Mouse (Mus musculus): ENCODE results near the gene Col4a2. TPM values are rescaled to one million over a fixed set of nuclear protein-coding genes. Genes with fewer than 3 reads are reported as not detected.

Gene Col4a2
- polyA plus RNA-seq, 1 experiment from 2014 or later: 33.8 TPM

DNA sequence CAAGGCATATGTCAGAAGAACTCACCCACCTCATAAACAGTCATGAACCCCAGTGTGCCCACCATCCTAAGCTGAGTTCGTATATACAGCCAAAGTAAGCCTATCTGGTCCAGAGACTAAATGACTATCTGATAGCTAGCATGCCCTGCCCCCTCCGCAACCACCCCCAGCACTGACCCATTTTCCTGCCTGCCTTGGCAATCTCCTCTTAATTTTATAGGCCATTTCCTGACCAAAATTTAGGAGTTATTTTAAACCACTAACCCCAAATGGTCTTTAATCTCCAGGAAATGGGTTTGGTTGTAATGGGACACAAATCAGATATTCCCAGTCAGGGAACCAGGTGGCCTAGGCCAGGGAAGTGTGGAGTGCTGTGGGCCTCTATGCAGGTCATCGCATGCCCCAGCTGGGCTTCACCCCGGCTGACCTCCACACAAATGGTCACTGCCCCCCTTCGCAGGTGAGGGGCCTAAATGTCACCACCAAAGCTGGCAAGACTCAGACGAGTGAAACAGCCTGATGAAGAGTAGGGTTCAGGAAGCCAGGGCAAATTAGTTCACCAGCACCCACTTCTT is 8.5 kb upstream of the Col4a2 start:
- no peak overlapping the region for H3K9ac ChIP-seq (ENCODE audit: low read depth, low read length)
- WGBS: 87% methylated on average over 6 of the region's 6 CpGs
- H3K4me2 ChIP-seq (ENCODE audit: low read length): no peak overlapping the region
- H3K27me3 ChIP-seq (ENCODE audit: control insufficient read depth, insufficient read depth, low read depth, low read length): peaks cover under 1% of the 10 kb centered on the region; the same call in 1 of the 2 replicates
- no peaks in the 10 kb centered on the region for H3K9me3 ChIP-seq (replicated peaks; ENCODE audit: control insufficient read depth, low read length, poor library complexity, severe bottlenecking)
- no peak overlapping the region for H3K4me3 ChIP-seq (ENCODE audit: low read depth, low read length)
- H3K4me1 ChIP-seq (ENCODE audit: control insufficient read depth, insufficient read depth, low read length): no peaks in the 10 kb centered on the region
- no peaks in the 10 kb centered on the region for H3K36me3 ChIP-seq (ENCODE audit: control insufficient read depth, insufficient read depth, low read length)
- ATAC-seq: no peak
- H3K27ac ChIP-seq (ENCODE audit: low read length): no peak overlapping the region

DNA sequence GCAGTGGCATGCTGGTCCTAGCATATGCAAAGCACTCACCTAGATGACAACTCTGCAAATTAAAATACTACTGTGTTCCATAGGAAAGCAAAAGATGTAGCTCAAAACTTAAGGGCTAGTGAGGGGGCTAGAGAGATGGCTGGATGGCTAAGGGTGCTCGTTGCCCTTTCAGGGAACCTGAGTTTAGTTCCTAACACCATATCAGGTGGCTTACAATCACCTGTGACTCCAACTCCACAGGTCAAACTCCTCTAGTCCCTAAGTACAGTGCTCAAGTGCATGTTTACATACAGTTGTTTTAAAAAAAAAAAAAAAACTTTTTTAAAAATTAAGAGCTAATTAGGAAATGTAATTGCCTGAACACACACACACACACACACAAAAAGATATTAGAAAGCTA is 7.1 kb upstream of the Col4a2 start:
- no peaks in the 10 kb centered on the region for H3K36me3 ChIP-seq (ENCODE audit: control insufficient read depth, insufficient read depth, low read length)
- no peak overlapping the region for H3K4me3 ChIP-seq (ENCODE audit: low read depth, low read length)
- no peaks in the 10 kb centered on the region for H3K9me3 ChIP-seq (replicated peaks; ENCODE audit: control insufficient read depth, low read length, poor library complexity, severe bottlenecking)
- no peak for ATAC-seq
- H3K4me1 ChIP-seq (ENCODE audit: control insufficient read depth, insufficient read depth, low read length): no peaks in the 10 kb centered on the region
- no peak overlapping the region for H3K4me2 ChIP-seq (ENCODE audit: low read length)
- no peak overlapping the region for H3K27ac ChIP-seq (ENCODE audit: low read length)
- 94% methylated on average over 1 of the region's 1 CpGs for WGBS
- H3K9ac ChIP-seq (ENCODE audit: low read depth, low read length): no peak overlapping the region
- peaks cover 6% of the 10 kb centered on the region; the same call in 1 of the 2 replicates for H3K27me3 ChIP-seq (ENCODE audit: control insufficient read depth, insufficient read depth, low read depth, low read length)

DNA sequence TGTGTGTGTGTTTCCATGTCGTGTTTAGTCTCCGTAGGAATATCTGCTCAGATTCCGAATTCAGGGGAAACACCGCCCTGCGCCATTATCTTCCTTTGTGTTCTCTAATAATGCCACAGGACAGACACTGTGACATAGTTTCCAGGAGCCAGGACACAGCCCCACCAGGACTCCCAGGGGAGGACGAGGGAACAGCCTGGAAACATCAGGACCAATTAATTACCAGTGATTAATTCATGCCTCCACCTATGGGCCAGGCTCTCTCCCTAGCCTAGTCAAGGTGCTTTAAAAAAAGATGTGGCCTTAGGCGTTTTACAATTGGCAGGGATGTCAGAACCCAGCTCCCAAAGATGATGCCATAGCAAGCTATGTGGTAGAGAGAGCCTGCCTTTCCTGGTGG is 5.2 kb upstream of the Col4a2 start:
- peak; percentile 41; the same call in 1 of the 2 replicates for ATAC-seq
- H3K27me3 ChIP-seq (ENCODE audit: control insufficient read depth, insufficient read depth, low read depth, low read length): peaks cover 15% of the 10 kb centered on the region; the same call in 1 of the 2 replicates
- no peak overlapping the region for H3K4me3 ChIP-seq (ENCODE audit: low read depth, low read length)
- no peak overlapping the region for H3K9ac ChIP-seq (ENCODE audit: low read depth, low read length)
- 71% methylated on average over 7 of the region's 7 CpGs for WGBS
- H3K4me2 ChIP-seq (ENCODE audit: low read length): no peak overlapping the region
- no peak overlapping the region for H3K27ac ChIP-seq (ENCODE audit: low read length)
- H3K4me1 ChIP-seq (ENCODE audit: control insufficient read depth, insufficient read depth, low read length): 0 out of 2 replicates have a peak, but pooled peaks cover 5% of the 10 kb centered on the region
- no peaks in the 10 kb centered on the region for H3K9me3 ChIP-seq (replicated peaks; ENCODE audit: control insufficient read depth, low read length, poor library complexity, severe bottlenecking)
- no peaks in the 10 kb centered on the region for H3K36me3 ChIP-seq (ENCODE audit: control insufficient read depth, insufficient read depth, low read length)

DNA sequence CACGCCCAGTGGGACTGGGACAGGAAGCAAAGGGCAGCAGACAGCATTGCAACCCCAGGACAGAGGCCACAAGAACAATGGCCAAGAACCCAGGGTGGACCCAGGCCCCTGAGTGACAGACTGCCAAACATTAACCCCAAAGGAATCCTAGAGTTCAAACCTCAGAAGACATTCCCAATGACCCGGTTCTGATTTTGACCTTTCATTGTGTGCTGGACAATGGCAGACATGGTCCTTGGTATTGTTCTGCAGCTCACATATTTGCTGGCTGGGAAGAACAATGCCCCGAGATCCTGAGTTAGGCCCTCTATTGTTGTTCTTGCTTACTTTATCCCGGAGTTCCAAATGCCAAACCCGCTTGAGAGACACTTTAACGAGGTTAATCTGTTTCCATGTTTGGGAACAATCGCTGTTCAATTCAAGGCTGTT is 4.0 kb upstream of the Col4a2 start:
- no peak overlapping the region for H3K9ac ChIP-seq (ENCODE audit: low read depth, low read length)
- H3K9me3 ChIP-seq (replicated peaks; ENCODE audit: control insufficient read depth, low read length, poor library complexity, severe bottlenecking): no peaks in the 10 kb centered on the region
- H3K4me3 ChIP-seq (ENCODE audit: low read depth, low read length): no peak overlapping the region
- ATAC-seq: no peak
- peaks cover 10% of the 10 kb centered on the region; the same call in 1 of the 2 replicates for H3K4me1 ChIP-seq (ENCODE audit: control insufficient read depth, insufficient read depth, low read length)
- H3K36me3 ChIP-seq (ENCODE audit: control insufficient read depth, insufficient read depth, low read length): no peaks in the 10 kb centered on the region
- no peak overlapping the region for H3K27ac ChIP-seq (ENCODE audit: low read length)
- H3K27me3 ChIP-seq (ENCODE audit: control insufficient read depth, insufficient read depth, low read depth, low read length): peaks cover 16% of the 10 kb centered on the region
- WGBS: 19% methylated on average over 7 of the region's 7 CpGs
- H3K4me2 ChIP-seq (ENCODE audit: low read length): no peak overlapping the region

DNA sequence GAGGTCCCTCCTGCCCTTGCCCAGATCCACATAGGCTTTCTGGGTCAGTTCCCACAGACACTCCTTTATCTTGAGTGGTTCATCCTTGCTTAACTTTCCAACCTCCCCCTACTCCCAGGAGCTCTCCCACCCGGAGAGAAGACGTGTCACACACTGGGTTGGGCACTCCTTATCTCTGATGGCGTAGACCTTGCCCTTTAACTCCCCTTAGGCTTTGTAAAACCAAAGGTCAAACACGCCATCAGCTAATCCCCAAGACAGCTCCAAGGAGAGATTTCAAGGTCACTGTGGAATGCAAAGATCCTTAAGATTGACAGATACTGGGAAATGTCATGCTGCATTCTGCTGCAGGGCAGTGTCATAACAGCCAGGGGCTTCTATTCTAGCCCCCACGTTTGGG is 3.4 kb upstream of the Col4a2 start:
- no peak overlapping the region for H3K27ac ChIP-seq (ENCODE audit: low read length)
- H3K9ac ChIP-seq (ENCODE audit: low read depth, low read length): no peak overlapping the region
- no peak overlapping the region; the same call in 1 of the 2 replicates for H3K4me2 ChIP-seq (ENCODE audit: low read length)
- no peaks in the 10 kb centered on the region for H3K36me3 ChIP-seq (ENCODE audit: control insufficient read depth, insufficient read depth, low read length)
- ATAC-seq: no peak
- H3K4me1 ChIP-seq (ENCODE audit: control insufficient read depth, insufficient read depth, low read length): peaks cover 12% of the 10 kb centered on the region; the same call in 1 of the 2 replicates
- no peak overlapping the region for H3K4me3 ChIP-seq (ENCODE audit: low read depth, low read length)
- 38% methylated on average over 5 of the region's 5 CpGs for WGBS
- peaks cover 22% of the 10 kb centered on the region for H3K27me3 ChIP-seq (ENCODE audit: control insufficient read depth, insufficient read depth, low read depth, low read length)
- no peaks in the 10 kb centered on the region for H3K9me3 ChIP-seq (replicated peaks; ENCODE audit: control insufficient read depth, low read length, poor library complexity, severe bottlenecking)

DNA sequence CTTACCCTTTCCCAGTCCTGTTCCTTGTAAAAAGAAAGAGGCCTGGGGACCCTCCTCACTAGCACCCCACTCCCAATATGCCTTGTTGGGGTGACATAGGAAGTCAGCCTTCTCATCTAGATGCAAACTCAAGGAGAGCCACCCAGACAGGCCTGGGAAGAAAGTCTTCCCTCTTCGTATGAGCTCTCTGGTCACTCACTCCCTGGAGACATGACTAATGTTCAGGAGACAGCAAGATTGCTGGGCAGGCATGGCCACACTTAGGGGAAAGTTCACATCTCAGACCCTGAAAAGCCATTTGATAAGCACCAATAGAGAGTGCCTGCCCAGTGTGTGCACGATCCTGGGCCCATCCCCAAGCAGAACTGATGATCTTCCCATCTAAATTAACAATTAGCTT is 2.6 kb upstream of the Col4a2 start:
- Histone ChIP-seq H3K4me1 (ENCODE audit: control insufficient read depth, insufficient read depth, low read length) (peaks cover 12% of the 10 kb centered on the region; the same call in 1 of the 2 replicates), H3K4me3 (ENCODE audit: low read depth, low read length) (no peak overlapping the region), H3K36me3 (ENCODE audit: control insufficient read depth, insufficient read depth, low read length) (no peaks in the 10 kb centered on the region), H3K9ac (ENCODE audit: low read depth, low read length) (no peak overlapping the region), H3K27ac (ENCODE audit: low read length) (no peak overlapping the region), H3K4me2 (ENCODE audit: low read length) (peak overlapping the region; percentile 6), H3K27me3 (ENCODE audit: control insufficient read depth, insufficient read depth, low read depth, low read length) (peaks cover 28% of the 10 kb centered on the region), H3K9me3 (replicated peaks; ENCODE audit: control insufficient read depth, low read length, poor library complexity, severe bottlenecking) (no peaks in the 10 kb centered on the region)
- ATAC-seq: no peak
- WGBS: 78% methylated on average over 2 of the region's 2 CpGs

DNA sequence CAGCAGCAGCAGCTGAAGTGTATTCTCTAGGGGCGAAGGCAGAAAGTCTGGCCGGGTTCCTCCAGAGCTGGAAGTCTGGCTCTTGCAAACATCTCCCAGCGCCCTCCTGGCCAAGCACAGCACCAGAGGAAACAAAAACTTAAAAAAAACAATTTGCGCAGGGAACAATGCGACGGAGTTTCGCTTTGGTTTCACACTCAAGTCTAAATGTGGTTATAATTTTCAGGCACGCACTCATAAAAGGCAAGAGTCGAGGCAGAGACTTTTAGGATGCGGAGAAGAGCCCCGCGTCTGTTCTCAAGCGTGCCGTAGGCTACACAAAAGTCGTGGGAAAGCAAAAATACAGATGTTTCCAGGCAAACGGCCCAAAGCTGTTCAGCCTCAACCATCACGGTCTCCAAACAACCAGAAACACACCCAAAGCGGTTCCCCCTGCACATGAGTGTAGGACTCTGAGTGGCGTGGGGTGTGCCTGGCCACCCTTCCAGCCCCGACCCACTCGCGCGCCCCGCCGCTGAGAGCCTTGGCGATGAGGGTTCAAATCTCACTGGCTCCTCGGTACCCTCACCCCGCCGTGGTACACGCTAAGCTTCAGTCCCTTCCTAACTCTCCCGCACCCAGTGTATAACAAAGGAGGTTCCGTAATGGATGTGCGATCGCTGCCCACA is 790 bp upstream of the Col4a2 start:
- ATAC-seq: peak; percentile 21; the same call in 1 of the 2 replicates
- H3K9ac ChIP-seq (ENCODE audit: low read depth, low read length): peak overlapping the region; percentile 77
- H3K4me3 ChIP-seq (ENCODE audit: low read depth, low read length): peak overlapping the region; percentile 67
- peaks cover 12% of the 10 kb centered on the region; the same call in 1 of the 2 replicates for H3K4me1 ChIP-seq (ENCODE audit: control insufficient read depth, insufficient read depth, low read length)
- WGBS: 3% methylated on average over 34 of the region's 34 CpGs
- peaks cover 29% of the 10 kb centered on the region for H3K27me3 ChIP-seq (ENCODE audit: control insufficient read depth, insufficient read depth, low read depth, low read length)
- peak overlapping the region; percentile 92 for H3K4me2 ChIP-seq (ENCODE audit: low read length)
- H3K27ac ChIP-seq (ENCODE audit: low read length): peak overlapping the region; percentile 67
- no peaks in the 10 kb centered on the region for H3K9me3 ChIP-seq (replicated peaks; ENCODE audit: control insufficient read depth, low read length, poor library complexity, severe bottlenecking)
- H3K36me3 ChIP-seq (ENCODE audit: control insufficient read depth, insufficient read depth, low read length): no peaks in the 10 kb centered on the region

DNA sequence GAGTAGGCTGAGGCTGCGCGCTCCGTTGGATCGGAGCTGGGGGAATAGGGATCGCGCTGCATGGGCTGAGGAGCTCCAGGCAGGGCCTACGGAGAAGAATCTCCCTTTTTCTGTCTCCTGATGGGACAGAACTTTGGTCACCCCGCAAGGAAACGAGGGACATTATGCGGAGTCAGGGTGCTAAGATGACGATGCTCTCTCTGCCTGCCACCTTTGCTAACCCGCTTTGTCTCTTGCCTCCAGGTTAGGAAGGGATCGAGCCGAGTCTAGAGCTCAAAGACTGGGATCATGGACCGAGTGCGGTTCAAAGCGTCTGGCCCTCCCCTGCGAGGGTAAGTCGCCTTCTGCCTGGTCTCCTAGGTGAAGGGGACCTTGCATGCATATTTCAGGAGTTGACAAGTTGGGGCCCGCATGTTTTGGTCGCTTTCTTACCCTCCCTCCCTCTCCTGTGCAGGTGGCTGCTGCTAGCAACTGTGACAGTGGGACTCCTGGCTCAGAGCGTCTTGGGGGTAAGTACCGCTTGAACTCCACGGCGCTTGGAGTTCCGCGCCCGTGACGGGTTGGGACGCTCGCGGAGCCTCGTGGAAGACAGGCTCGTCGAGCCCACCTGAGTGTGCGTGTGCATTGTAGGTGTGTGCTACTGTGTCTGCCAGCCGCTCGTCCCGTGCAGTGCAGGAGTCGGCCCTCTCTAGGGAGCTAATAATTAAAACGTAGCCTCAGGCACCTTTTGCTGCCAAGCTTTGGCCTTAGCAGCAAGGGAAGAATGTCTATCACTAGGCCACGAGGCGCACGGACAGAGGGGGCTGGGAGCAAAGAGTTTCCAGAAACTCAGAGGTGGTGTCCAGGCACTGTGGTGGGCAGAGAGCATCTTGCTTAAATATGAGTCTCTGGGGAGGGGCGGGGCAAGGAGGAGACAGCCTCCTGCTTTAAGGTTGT is 839 bp downstream of the Col4a2 start:
- Histone ChIP-seq H3K4me1 (ENCODE audit: control insufficient read depth, insufficient read depth, low read length) (peaks cover 12% of the 10 kb centered on the region; the same call in 1 of the 2 replicates), H3K4me2 (ENCODE audit: low read length) (peak overlapping the region; percentile 92), H3K27ac (ENCODE audit: low read length) (peak overlapping the region; percentile 10; the same call in 1 of the 2 replicates), H3K36me3 (ENCODE audit: control insufficient read depth, insufficient read depth, low read length) (no peaks in the 10 kb centered on the region), H3K4me3 (ENCODE audit: low read depth, low read length) (peak overlapping the region; percentile 67), H3K9ac (ENCODE audit: low read depth, low read length) (peak overlapping the region; percentile 77), H3K27me3 (ENCODE audit: control insufficient read depth, insufficient read depth, low read depth, low read length) (peaks cover 29% of the 10 kb centered on the region), H3K9me3 (replicated peaks; ENCODE audit: control insufficient read depth, low read length, poor library complexity, severe bottlenecking) (no peaks in the 10 kb centered on the region)
- ATAC-seq: peak; percentile 59
- WGBS: 3% methylated on average over 45 of the region's 45 CpGs

Measured in midbrain, embryonic 16.5 days (tissue).